Mouse (Mus musculus): ENCODE data around the gene Pla2g12b.
A peak's percentile ranks its signal among the peaks of the same experiment; 100 is the strongest.

Pla2g12b gene

GRCm38 (mm10) chr10:59440177-59440576, 36.7 kb downstream of the Pla2g12b start:
- no peak for TF ChIP-seq GATA4 (IDR thresholded peaks at IDR 0.05; ENCODE audit: insufficient replicate concordance, low read length)

GRCm38 (mm10) chr10:59441735-59442134, 38.3 kb downstream of the Pla2g12b start, which contains the start of gene Oit3:
Oit3 (minus strand) TSS chr10:59441778.
- peak; percentile 100 for TF ChIP-seq GATA4 (IDR thresholded peaks at IDR 0.05; ENCODE audit: insufficient replicate concordance, low read length)

GRCm38 (mm10) chr10:59443212-59443611, 39.8 kb downstream of the Pla2g12b start:
- TF ChIP-seq GATA4 (IDR thresholded peaks at IDR 0.05; ENCODE audit: insufficient replicate concordance, low read length) = peak; percentile 100

GRCm38 (mm10) chr10:59444106-59444505, 40.6 kb downstream of the Pla2g12b start:
- no peak for TF ChIP-seq GATA4 (IDR thresholded peaks at IDR 0.05; ENCODE audit: insufficient replicate concordance, low read length)

GRCm38 (mm10) chr10:59444635-59445034, 41.2 kb downstream of the Pla2g12b start:
- no peak for TF ChIP-seq GATA4 (IDR thresholded peaks at IDR 0.05; ENCODE audit: insufficient replicate concordance, low read length)

- peak; percentile 79; the same call in 1 of the 2 replicates for TF ChIP-seq GATA4 (IDR thresholded peaks at IDR 0.05; ENCODE audit: insufficient replicate concordance, low read length)
Observed at GRCm38 (mm10) chr10:59446911-59447437, 43.5 kb downstream of the Pla2g12b start.

GRCm38 (mm10) chr10:59447546-59447945, 44.1 kb downstream of the Pla2g12b start:
- TF ChIP-seq GATA4 (IDR thresholded peaks at IDR 0.05; ENCODE audit: insufficient replicate concordance, low read length) = 0 out of 2 replicates have a peak, but pooled peaks have one; percentile 19

- no peak; the same call in 1 of the 2 replicates for TF ChIP-seq GATA4 (IDR thresholded peaks at IDR 0.05; ENCODE audit: insufficient replicate concordance, low read length)
Observed at GRCm38 (mm10) chr10:59451839-59452238, 48.4 kb downstream of the Pla2g12b start.

GRCm38 (mm10) chr10:59454631-59455030, 51.2 kb downstream of the Pla2g12b start:
- no peak for TF ChIP-seq GATA4 (IDR thresholded peaks at IDR 0.05; ENCODE audit: insufficient replicate concordance, low read length)

- TF ChIP-seq GATA4 (IDR thresholded peaks at IDR 0.05; ENCODE audit: insufficient replicate concordance, low read length) = no peak
Observed at GRCm38 (mm10) chr10:59459767-59460166, 56.3 kb downstream of the Pla2g12b start.

GRCm38 (mm10) chr10:59462307-59462706, 58.8 kb downstream of the Pla2g12b start:
- TF ChIP-seq GATA4 (IDR thresholded peaks at IDR 0.05; ENCODE audit: insufficient replicate concordance, low read length) = no peak

- no peak for TF ChIP-seq GATA4 (IDR thresholded peaks at IDR 0.05; ENCODE audit: insufficient replicate concordance, low read length)
Observed at GRCm38 (mm10) chr10:59465546-59465945, 62.1 kb downstream of the Pla2g12b start.

- no peak for TF ChIP-seq GATA4 (IDR thresholded peaks at IDR 0.05; ENCODE audit: insufficient replicate concordance, low read length)
Observed at GRCm38 (mm10) chr10:59466626-59467025, 63.2 kb downstream of the Pla2g12b start.

- TF ChIP-seq GATA4 (IDR thresholded peaks at IDR 0.05; ENCODE audit: insufficient replicate concordance, low read length) = no peak
Observed at GRCm38 (mm10) chr10:59467297-59467696, 63.8 kb downstream of the Pla2g12b start.

- TF ChIP-seq GATA4 (IDR thresholded peaks at IDR 0.05; ENCODE audit: insufficient replicate concordance, low read length) = no peak
Observed at GRCm38 (mm10) chr10:59470451-59470850, 67.0 kb downstream of the Pla2g12b start.
